Mouse (Mus musculus) liver, embryonic 14.5 days (tissue): ENCODE measurements at regions not wholly inside any gene's neighbourhood (a gene's known extent, or its start where the extent isn't known, plus 50 kb on each side); places are given as distances from the start of the nearest gene placed in this dataset.

ENCODE experiments used
- ATAC-seq: fragments of 200-750 bp; cut with Nextera tagmentation; 2 replicates; pipeline ENCODE4 v1.8.0; 2017; ENCODE audit warnings: moderate number of reproducible peaks, mild to moderate bottlenecking, moderate library complexity; ENCODE audit not compliant: insufficient read depth
- DNase-seq, 3 experiments: peaks; one replicate each; pipeline ENCODE4 v3.0.0-alpha.2; 2012 to 2013; ENCODE audit warnings: low read depth in 3 of 3, low spot score in 3 of 3
- H3K27ac ChIP-seq: fragments of 300-500 bp; sonication (generic); 2 replicates; pipeline ENCODE4 v1.5.1; 2014; ENCODE audit warnings: moderate library complexity, mild to moderate bottlenecking, control low read depth, inconsistent platforms
- H3K27me3 ChIP-seq: fragments of 300-500 bp; sonication (generic); 2 replicates; pipeline ENCODE4 v1.6.1; 2014; ENCODE audit warnings: mild to moderate bottlenecking, low read length, moderate library complexity; ENCODE audit not compliant: control insufficient read depth, insufficient read depth
- H3K36me3 ChIP-seq: fragments of 300-500 bp; sonication (generic); replicated peaks from 2 replicates; pipeline ENCODE4 v1.6.1; 2014; ENCODE audit warnings: low read depth; ENCODE audit not compliant: control insufficient read depth, insufficient read depth
- H3K4me1 ChIP-seq, 2 experiments: fragments of 200-500 bp in 1 of 2; fragments of 300-500 bp in 1 of 2; sonication (generic) in 1 of 2; replicated peaks; 2 replicates each; pipeline ENCODE4 v1.6.1; 2012 to 2014; ENCODE audit warnings: antibody characterized with exemption in 1 of 2, inconsistent platforms in 1 of 2, low read length in 1 of 2; ENCODE audit not compliant: control insufficient read depth in 2 of 2, insufficient read depth in 2 of 2
- H3K4me2 ChIP-seq: fragments of 300-500 bp; sonication (generic); 2 replicates; pipeline ENCODE4 v1.6.1; 2014; ENCODE audit warnings: low read depth, mild to moderate bottlenecking, control low read depth, moderate library complexity
- H3K4me3 ChIP-seq, 2 experiments: fragments of 200-500 bp in 1 of 2; fragments of 300-500 bp in 1 of 2; sonication (generic) in 1 of 2; 2 replicates each; pipeline ENCODE4 v1.5.1; 2012 to 2014; ENCODE audit warnings: low read depth in 2 of 2, low read length in 2 of 2, mild to moderate bottlenecking in 2 of 2, control low read depth in 1 of 2, inconsistent platforms in 1 of 2, moderate library complexity in 1 of 2; ENCODE audit not compliant: insufficient read depth in 1 of 2
- H3K9ac ChIP-seq: fragments of 300-500 bp; sonication (generic); replicated peaks from 2 replicates; pipeline ENCODE4 v1.6.1; 2014; ENCODE audit warnings: mild to moderate bottlenecking, control low read depth, moderate library complexity
- H3K9me3 ChIP-seq: fragments of 300-500 bp; sonication (generic); 2 replicates; pipeline ENCODE4 v1.6.1; 2016; ENCODE audit warnings: low read length, mixed read lengths; ENCODE audit not compliant: control insufficient read depth
- CTCF ChIP-seq: IDR thresholded peaks from 2 replicates; pipeline ENCODE4 v1.5.1; 2016; ENCODE audit warnings: antibody characterized with exemption, low read depth, control low read depth
- EP300 ChIP-seq: IDR thresholded peaks from 2 replicates; pipeline ENCODE4 v1.6.1; 2016; ENCODE audit warnings: antibody characterized with exemption, low read depth
- WGBS: fragments of 180-500 bp; shearing (Covaris S2); extraction: QIAGEN DNeasy Blood & Tissue Kit; methylation state at CpG from one replicate; pipeline ENCODE4 v1.1.7; 2014; ENCODE audit not compliant: insufficient replicate concordance; 5-methylcytosine and 5-hydroxymethylcytosine counted together

DNA sequence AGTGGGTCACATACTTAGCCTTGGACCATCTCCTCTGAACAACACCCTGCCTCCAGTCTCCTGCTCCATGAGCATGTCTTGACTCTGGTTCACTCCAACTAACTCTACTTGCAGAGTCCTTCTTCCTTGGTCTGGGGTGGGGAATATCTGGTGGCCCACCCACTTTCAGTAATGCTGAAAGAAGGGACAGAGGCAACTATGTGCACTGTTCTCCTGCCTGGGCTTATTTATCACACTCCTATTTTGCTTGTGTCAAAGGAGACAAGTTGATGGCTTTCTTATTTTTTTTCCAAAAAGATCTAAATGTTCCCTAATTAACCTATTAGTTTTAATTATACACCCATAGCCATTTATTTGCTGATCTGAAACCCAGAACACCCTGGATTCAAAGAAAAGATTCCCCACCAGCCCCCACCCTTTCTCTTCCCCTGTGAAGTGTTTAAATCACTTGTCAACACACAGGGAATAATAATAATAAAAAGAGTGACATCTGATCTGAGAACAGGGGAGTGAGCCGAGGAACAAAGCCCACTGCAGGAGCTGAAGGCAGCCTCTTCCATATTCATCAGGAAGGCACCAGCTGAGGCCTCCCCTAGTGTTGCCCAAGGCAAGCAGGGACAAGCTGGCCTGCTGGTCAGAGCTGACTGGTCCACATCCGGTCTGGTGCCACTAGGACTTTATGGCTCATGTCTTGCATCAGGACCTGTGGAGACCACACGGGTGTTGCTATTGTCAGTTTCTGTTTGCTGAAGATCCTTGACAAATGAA is 80.8 kb upstream of the Ncam1 start:
- H3K27me3 ChIP-seq, result no peaks in the 10 kb centered on the region
- 29% methylated on average over 3 of the region's 3 CpGs for WGBS
- DNase-seq (no peak), ATAC-seq (no peak)
- TF ChIP-seq CTCF (no peak), EP300 (no peak)
- H3K27ac ChIP-seq, result no peak overlapping the region
- no peaks in the 10 kb centered on the region for H3K36me3 ChIP-seq
- no peak overlapping the region for H3K4me2 ChIP-seq
- H3K4me1 ChIP-seq, result no peaks in the 10 kb centered on the region
- H3K9ac ChIP-seq, result no peak overlapping the region
- no peak overlapping the region for H3K4me3 ChIP-seq
- no peaks in the 10 kb centered on the region for H3K9me3 ChIP-seq

DNA sequence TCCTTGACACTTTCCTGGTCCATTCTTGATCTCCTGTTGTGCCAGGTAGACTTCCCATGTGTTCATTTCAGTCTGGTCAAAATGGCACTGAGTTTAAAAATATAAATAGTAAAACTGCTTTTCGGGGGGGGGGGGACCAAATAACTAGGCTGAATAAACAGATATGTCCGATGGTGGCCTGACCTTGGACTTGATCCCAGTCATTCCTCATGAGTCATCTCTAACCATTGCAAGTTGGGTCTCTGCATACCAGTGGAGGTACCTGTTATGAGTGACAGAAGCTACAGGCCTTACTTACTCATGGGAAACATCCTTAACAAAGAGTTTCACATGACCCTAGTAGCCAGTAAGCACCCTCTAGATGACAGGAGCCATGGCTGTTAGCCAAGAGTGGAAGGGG is 76.2 kb upstream of the Ncam1 start:
- no peak overlapping the region for H3K4me2 ChIP-seq
- no peak overlapping the region for H3K9ac ChIP-seq
- no peaks in the 10 kb centered on the region for H3K36me3 ChIP-seq
- no peaks in the 10 kb centered on the region for H3K4me1 ChIP-seq
- no peaks in the 10 kb centered on the region for H3K9me3 ChIP-seq
- DNase-seq, result no peak
- TF ChIP-seq EP300 (no peak), CTCF (no peak)
- no peak overlapping the region for H3K27ac ChIP-seq
- no peaks in the 10 kb centered on the region for H3K27me3 ChIP-seq
- no peak for ATAC-seq
- no peak overlapping the region for H3K4me3 ChIP-seq
- 44% methylated on average over 2 of the region's 2 CpGs for WGBS

DNA sequence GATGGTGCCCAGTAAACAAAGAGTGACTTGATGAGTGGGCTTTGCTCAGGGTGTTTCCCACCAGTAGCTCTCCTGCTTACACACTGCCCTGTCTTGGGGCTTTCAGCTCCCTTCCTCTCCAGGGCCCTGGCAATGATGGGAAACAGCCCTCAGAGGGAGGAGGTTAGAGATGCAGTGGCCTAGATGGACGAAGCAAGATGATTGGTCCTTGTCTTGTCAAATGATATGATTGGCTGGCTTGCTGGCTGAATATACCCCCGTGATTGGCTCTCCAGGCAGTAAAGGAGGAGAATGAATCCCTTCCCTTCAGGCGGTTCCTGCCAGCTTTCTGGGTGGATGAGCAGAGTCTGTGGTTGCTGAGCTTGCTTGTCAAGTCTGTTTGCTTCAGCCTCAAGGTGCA is 74.8 kb upstream of the Ncam1 start:
- TF ChIP-seq CTCF (no peak), EP300 (no peak)
- 9% methylated on average over 3 of the region's 3 CpGs for WGBS
- Histone ChIP-seq H3K9me3 (no peaks in the 10 kb centered on the region), H3K4me2 (no peak overlapping the region), H3K4me1 (no peaks in the 10 kb centered on the region), H3K27ac (no peak overlapping the region), H3K9ac (no peak overlapping the region), H3K27me3 (no peaks in the 10 kb centered on the region), H3K36me3 (no peaks in the 10 kb centered on the region), H3K4me3 (no peak overlapping the region)
- DNase-seq (no peak), ATAC-seq (no peak)

DNA sequence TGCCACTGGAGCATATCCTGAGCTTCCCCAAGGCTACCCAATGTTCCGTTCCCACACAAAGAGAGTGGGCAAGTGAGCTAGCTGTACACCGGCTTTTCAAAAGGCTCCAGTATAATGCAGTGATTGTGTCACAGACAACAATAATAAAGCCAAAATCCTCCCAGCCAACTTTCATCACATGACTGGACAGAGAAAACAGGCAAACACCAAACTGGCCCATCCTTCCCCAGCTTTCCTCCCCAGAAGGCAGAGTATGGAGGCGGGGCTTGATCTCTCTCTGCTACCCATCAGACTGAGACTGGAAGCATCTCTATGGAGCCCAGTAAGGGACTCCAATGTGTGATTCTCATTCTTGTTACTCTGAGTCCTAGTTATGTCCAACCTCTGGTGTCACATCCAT is 52.8 kb upstream of the Ncam1 start:
- no peaks in the 10 kb centered on the region for H3K9me3 ChIP-seq
- H3K4me3 ChIP-seq, result no peak overlapping the region
- no peak overlapping the region for H3K4me2 ChIP-seq
- no peaks in the 10 kb centered on the region for H3K27me3 ChIP-seq
- ATAC-seq (no peak), DNase-seq (no peak)
- no peaks in the 10 kb centered on the region for H3K36me3 ChIP-seq
- TF ChIP-seq EP300 (no peak), CTCF (no peak)
- no peak overlapping the region for H3K27ac ChIP-seq
- H3K4me1 ChIP-seq, result no peaks in the 10 kb centered on the region
- whole genome bisulfite sequencing, result 79% methylated on average over 3 of the region's 3 CpGs
- no peak overlapping the region for H3K9ac ChIP-seq

DNA sequence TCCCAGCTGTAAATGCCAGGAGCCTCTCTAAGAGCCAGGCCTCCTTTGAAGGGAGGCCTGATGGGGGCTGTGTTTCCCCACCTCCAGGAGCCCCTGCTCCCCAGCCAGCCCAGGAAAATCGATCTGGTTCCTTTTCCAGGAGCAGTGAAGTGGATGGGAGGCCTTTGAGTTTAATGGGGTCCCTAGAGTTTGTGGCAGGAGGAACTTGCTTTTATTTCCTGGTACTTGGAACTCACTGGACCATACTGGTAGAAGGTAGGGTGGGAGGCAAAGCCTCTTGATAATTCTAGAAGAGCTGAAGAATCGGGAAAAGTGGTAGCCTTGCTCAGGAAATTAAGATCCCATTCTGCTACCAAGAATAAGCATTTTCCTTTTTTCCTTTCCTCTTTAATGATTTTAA is 50.7 kb upstream of the Ncam1 start:
- no peaks in the 10 kb centered on the region for H3K4me1 ChIP-seq
- H3K4me2 ChIP-seq, result no peak overlapping the region
- DNase-seq (no peak), ATAC-seq (no peak)
- 35% methylated on average over 2 of the region's 2 CpGs for WGBS
- H3K27me3 ChIP-seq, result no peaks in the 10 kb centered on the region
- H3K9me3 ChIP-seq, result no peaks in the 10 kb centered on the region
- H3K36me3 ChIP-seq, result no peaks in the 10 kb centered on the region
- no peak overlapping the region for H3K27ac ChIP-seq
- no peak overlapping the region for H3K9ac ChIP-seq
- TF ChIP-seq EP300 (no peak), CTCF (no peak)
- no peak overlapping the region for H3K4me3 ChIP-seq
